Mouse (Mus musculus): ENCODE measurements around the gene Ctbp1.

DNA sequence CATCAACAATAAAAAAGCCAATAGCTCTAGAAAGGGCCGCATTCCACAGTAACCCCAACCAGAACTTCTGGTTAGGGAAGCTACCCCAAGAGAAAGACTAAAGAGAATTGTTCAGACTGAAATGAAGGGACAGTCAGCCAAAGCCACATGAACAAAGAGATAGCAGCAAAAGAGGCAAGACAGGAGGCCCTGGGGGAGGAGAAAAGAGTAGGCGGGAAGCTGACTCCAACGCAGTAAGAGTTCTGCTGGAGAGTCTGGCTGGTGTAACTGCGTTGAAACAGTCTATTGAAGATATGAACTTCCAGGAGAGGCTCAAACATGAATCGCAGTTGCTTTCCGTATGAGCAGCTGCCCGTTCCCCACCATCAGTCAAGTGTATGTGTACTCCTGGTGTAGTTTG lies 50.3 kb downstream of the Ctbp1 start:
- TF ChIP-seq CTCF (IDR thresholded peaks at IDR 0.05; ENCODE audit: low read depth) = no peak
- no peak for TF ChIP-seq EP300 (IDR thresholded peaks at IDR 0.05; ENCODE audit: low read depth)
